In genomic region chr10:56486584-56486983, GRCm38 (mm10) we compare ENCODE assay signal across 8 mouse cellular contexts.
DNase-seq lines count a peak whose midpoint lies in the region; ATAC-seq and TF ChIP-seq lines count a peak whose summit lies in the region.

No protein-coding gene starts in this region.

- no peaks in the 10 kb centered on the region for H3K27me3 ChIP-seq in forebrain, embryonic 15.5 days

- H3K4me3 ChIP-seq in lung, adult 2 months (replicated peaks; ENCODE audit: extremely low read depth, low read depth, low read length): no peak overlapping the region
- H3K4me3 ChIP-seq in embryonic fibroblast, embryonic 13.5 days (ENCODE audit: insufficient read depth, low read length): no peak overlapping the region
- no peak overlapping the region for H3K4me3 ChIP-seq in forebrain, embryonic 15.5 days

- 27% methylated on average over 6 of the region's 6 CpGs for WGBS in lung, adult 2 months
- WGBS in forebrain, embryonic 15.5 days: 83% methylated on average over 6 of the region's 6 CpGs

- H3K9me3 ChIP-seq in forebrain, embryonic 15.5 days: no peaks in the 10 kb centered on the region

- no peak for TF ChIP-seq CTCF in lung, adult 2 months (IDR thresholded peaks at IDR 0.05; ENCODE audit: insufficient read depth, low read length)
- no peak for TF ChIP-seq CTCF in embryonic fibroblast, embryonic 13.5 days (IDR thresholded peaks at IDR 0.05; ENCODE audit: borderline replicate concordance, insufficient read depth, low read length)

- peak; percentile 8 to 38 for DNase-seq in lung, adult 18-20 months
- no peak for DNase-seq in lung, adult 2 months
- peak; percentile 45 for DNase-seq in liver
- DNase-seq in thymus, postnatal 4 days: peak; percentile 25
- no peak for DNase-seq in layer of hippocampus, postnatal 10 days (ENCODE audit: low spot score in 2 of 2)
- DNase-seq in layer of hippocampus, adult 9-10 months (ENCODE audit: low spot score): no peak

- no peaks in the 10 kb centered on the region for H3K36me3 ChIP-seq in forebrain, embryonic 15.5 days

- no peak for TF ChIP-seq POLR2A in lung, adult 2 months (IDR thresholded peaks at IDR 0.05; ENCODE audit: borderline replicate concordance, extremely low read depth, low read depth, low read length)
- TF ChIP-seq POLR2A in embryonic fibroblast, embryonic 13.5 days (IDR thresholded peaks at IDR 0.05; ENCODE audit: low read depth, low read length): no peak

- H3K4me1 ChIP-seq in lung, adult 2 months (ENCODE audit: control insufficient read depth, insufficient read depth, low read length): no peaks in the 10 kb centered on the region
- peaks cover 4% of the 10 kb centered on the region; the same call in 1 of the 2 replicates for H3K4me1 ChIP-seq in embryonic fibroblast, embryonic 13.5 days (ENCODE audit: control insufficient read depth, insufficient read depth, low read length)
- H3K4me1 ChIP-seq in forebrain, embryonic 15.5 days: peaks cover 5% of the 10 kb centered on the region; the same call in 1 of the 2 replicates

- no peak overlapping the region for H3K4me2 ChIP-seq in forebrain, embryonic 15.5 days (replicated peaks)

- ATAC-seq in forebrain, embryonic 15.5 days (replicated peaks): no peak

- no peak overlapping the region for H3K9ac ChIP-seq in forebrain, embryonic 15.5 days (replicated peaks)

- H3K27ac ChIP-seq in embryonic fibroblast, embryonic 13.5 days (ENCODE audit: insufficient read depth, low read length): peak overlapping the region; percentile 91
- H3K27ac ChIP-seq in forebrain, embryonic 15.5 days (replicated peaks): no peak overlapping the region

Comparison
In these comparisons a context has a peak if more than half of its experiments do, and no peak if none do; other contexts are left out.
1. DNase-seq: peak in lung, adult 18-20 months (2 of 2), liver (single experiment) and thymus, postnatal 4 days (single experiment); none in lung, adult 2 months (single experiment), layer of hippocampus, postnatal 10 days (0 of 2) and layer of hippocampus, adult 9-10 months (single experiment).